Mouse (Mus musculus) megakaryocyte progenitor cell, adult 5-6 weeks (primary cell): Measurements from ENCODE around the gene Atg3. TPM values are rescaled to one million over a fixed set of nuclear protein-coding genes. Genes with fewer than 3 reads are reported as not detected.

Source experiments
- ATAC-seq: replicated peaks from 2 replicates; pipeline ENCODE4 v1.8.0; 2016; ENCODE audit warnings: mild to moderate bottlenecking, moderate TSS enrichment, inconsistent platforms; ENCODE audit not compliant: poor library complexity
- total RNA-seq, 2 experiments: library from RNA; stranded (forward) in 1 of 2; stranded (reverse) in 1 of 2; fragments of 157-497, 149-512 nt in 1 of 2; fragments of 200-1000 nt in 1 of 2; gene quantifications; 2 replicates each; pipeline versions ENCODE4 v1.2.3 to v1.2.4; 2015 to 2017

Gene Atg3
- total RNA-seq, 2 experiments from 2014 or later, result 50.9 to 69.3 TPM

DNA sequence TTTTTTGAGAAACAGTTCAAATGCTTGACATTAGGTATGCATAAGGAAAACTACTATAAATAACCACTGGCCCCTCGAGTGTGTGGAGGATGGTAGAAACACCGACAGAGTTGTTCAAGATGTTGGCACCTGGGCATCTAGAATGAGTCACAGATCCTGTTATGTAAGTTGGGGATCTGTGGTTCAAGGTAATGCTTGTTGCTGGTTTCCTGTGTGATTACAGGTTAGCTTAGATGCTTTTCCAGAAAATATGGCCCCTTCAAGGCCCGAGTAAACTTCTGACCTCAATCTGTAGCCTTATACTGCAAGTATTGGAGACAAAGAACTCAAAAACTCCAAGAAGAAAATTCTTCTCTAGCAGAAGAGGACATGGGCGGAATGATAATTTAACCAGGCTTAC, 45.9 kb downstream of the Atg3 start:
- ATAC-seq, result no peak

DNA sequence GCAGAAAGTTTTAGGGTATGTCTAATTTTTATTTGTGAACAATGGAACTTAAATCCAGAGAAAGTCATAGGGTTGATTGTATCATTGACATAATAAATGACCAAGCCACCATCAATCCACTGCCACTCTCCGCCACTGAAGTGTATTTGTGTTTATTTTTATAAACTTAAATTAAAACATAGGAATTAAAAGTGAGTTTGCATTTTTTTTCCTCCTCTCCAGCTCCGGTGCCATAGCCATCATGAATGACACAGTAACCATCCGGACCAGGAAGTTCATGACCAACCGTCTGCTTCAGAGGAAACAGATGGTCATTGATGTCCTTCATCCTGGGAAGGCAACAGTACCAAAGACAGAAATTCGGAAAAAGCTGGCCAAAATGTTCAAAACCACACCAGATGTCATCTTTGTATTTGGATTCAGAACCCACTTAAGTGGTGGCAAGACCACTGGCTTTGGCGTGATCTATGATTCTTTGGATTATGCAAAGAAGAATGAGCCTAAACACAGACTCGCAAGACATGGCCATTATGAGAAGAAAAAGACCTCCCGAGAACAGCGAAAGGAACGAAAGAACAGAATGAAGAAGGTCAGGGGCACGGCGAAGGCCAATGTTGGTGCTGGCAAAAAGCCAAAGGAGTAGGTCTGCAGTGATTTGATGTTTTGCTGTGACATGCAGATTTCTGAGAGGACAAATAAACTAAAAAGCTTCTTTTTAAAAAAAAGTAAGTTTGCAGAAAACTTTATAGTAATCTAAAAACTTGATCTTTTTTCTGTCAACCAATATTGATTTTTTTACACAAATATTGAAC, 46.5 kb downstream of the Atg3 start:
- ATAC-seq, result no peak

DNA sequence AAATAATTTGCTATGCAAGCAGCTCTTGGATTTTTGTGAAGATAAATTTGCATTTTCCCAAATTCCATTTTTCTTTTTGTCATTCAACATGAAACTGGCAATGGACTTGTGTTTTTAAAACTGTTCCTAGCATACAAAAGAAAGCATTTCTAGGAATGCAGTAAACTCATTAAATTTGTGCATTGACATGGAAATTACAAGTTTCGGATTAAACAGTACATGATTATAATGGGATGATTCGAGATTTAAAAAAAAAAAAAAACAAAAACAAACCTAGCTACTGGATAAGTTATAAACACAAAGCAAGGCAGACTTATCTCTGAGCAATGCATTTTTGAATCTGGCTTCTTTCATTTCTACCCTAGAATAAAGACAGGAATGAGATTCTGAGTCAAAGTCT, 63.4 kb downstream of the Atg3 start:
- no peak for ATAC-seq

DNA sequence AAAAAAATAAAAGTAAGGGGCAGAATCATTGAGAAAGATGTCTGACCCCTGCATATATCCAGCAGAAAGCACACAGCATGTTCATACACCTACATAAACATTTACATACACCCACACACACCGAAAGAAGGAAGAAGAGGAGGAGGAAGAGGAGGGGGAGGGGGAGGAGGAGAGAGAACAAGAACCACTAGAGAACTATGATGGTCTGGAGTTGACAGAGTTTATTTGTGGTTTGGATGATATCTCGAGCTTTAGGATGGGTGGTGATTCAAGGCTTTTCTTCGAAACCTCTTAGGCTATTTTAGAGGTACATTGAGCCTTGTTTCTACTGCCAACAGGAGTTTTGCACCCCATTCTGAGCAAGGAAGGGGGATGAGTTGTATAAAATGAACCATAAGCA, 64.2 kb downstream of the Atg3 start:
- ATAC-seq, result no peak

DNA sequence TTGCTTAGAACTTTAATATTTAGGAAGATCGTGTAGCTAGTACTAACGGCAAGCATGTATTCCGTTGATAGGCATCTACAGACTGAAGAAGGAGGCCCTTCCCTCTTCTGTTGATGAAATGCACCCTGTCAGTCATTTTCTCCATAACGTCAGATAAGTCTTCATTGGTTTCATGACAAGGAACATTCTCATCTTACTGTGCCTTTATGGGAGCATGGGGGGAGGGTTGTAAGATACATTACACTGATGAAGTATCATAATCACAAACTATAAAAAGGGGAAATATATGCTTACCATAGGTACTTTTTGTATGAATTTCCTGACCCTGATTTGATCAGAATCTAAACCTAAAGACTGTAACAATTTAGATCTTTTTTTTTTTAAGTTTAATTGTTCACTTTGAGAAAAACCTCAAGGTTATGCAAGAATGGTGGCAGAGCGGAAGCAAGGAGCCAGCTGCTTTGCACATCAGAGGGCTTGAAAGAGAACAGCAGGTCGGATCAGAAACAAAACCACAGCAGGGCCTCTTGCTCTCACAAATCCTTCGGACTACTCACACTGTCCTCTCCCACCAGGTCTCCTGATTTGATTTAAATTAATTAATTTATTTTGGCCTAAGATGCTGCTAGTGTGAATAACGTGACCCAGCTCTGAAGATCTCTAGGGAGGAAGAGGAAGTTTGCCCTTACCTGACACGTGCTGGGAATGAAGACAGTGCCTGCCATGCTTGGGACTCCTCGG, 65.2 kb downstream of the Atg3 start, which contains the start of gene Btla:
Gene Btla (plus strand): TSS at position 668 of the 741 bp plus-strand sequence.
- peak; percentile 75 for ATAC-seq

DNA sequence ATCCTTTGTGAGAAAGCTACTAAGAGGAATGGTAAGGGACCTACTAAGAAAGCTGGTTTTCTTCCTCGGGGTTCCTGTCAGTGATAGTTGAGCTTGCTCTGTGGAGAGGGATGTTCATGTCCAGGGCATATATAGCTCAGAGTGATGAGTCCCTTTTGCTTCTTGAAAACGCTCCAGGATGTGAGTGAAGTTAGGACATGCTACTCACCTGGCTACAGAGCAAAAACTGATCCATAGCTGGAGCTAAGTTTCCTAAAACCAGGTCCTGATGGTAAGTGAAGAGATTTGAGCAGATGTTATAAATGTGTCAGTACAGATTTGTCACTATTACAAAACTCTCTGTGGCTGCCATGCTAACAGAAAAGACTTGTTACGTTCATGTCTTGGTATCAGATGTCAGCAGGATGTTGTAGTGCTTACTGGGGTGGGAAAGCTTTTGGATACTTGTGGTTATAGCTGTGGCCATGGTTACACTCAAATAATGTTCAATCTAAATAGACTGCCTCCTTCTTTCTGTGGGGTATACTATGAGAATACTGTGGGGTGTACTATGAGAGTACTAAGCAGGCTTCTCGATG, 65.9 kb downstream of the Atg3 start:
- peak; percentile 23; the same call in 1 of the 2 replicates for ATAC-seq

DNA sequence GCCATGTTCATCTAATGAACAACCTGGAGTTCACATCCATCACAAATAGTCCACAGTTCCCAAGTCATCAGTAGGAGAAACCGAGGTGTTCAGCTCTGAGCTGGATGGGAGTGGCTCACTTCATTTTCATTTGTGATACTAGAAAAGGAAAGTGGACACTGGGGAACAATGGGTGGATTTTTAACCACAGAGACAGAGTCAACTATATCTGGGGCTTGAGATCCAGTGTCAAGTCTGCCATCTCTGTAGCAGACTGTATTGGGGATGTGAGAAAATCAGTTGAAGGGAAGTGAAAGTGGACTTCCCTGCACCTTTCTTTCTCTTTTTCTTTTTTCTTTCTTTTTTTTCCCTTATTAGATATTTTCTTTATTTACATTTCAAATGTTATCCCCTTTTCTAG, 68.4 kb downstream of the Atg3 start:
- ATAC-seq, result peak; percentile 45; the same call in 1 of the 2 replicates

DNA sequence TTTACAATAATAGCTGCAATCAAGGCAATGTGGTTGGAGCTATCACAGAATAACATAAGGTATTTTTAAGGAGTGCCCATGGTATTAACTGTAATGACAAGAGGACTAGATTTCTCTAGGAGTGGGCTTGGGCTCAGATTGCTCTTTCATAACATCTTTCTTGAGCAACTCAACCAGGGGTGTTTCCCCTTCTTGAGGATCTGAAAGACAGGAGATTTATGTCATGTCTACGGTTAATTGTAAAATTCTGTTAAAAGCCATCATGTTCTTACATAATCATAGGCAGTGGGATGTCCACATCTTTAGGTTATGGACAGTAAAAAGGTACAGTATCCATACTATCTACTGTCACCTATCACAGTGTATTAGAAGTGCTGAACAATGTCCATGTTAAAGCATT, 72.7 kb downstream of the Atg3 start:
- peak; percentile 90 for ATAC-seq

DNA sequence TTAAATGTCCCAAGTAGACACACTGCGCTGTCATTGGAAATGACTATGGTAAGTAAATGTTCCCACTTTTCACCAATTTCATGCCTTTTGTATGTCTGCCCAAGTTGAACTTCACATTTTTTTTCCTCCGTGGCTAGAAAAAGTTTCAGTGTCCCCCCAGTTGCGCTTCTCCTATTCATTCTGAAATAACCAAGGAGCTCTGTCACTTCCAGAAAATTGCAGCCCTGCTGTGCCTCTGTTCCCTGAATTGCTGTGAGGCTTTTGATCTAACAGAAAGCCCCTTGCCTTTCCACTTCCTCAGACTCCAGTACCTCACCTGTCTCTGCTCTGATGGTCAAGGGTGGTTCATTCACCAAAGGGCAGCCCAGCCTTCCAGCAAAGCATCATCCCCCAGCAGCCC, 74.4 kb downstream of the Atg3 start:
- peak; percentile 37; the same call in 1 of the 2 replicates for ATAC-seq

Other genes starting within 250 kb of the Atg3 start
- 0.69 and 1.2 TPM in 2 replicates for gene Cd200r3, start 215.1 kb upstream of the Atg3 start, total RNA-seq (2015)
- gene Cd200r3, start 215.1 kb upstream of the Atg3 start, total RNA-seq (2017), result 0.64 and 3.9 TPM in 2 replicates
- 0.12 and 0.32 TPM in 2 replicates for gene Ccdc80, start 65.4 kb upstream of the Atg3 start, total RNA-seq (2015)
- gene Ccdc80, start 65.4 kb upstream of the Atg3 start, total RNA-seq (2017), result 0.71 and 3.1 TPM in 2 replicates
- 11.2 and 14.7 TPM in 2 replicates for gene Slc35a5, start 79 bp upstream of the Atg3 start, total RNA-seq (2015)
- 6.3 and 6.7 TPM in 2 replicates for gene Slc35a5, start 79 bp upstream of the Atg3 start, total RNA-seq (2017)
- gene Btla, start 65.5 kb downstream of the Atg3 start, total RNA-seq (2015), result 6.1 and 7.0 TPM in 2 replicates
- 6.6 and 7.6 TPM in 2 replicates for gene Btla, start 65.5 kb downstream of the Atg3 start, total RNA-seq (2017)